Mouse (Mus musculus) ES-E14 (cell line): ENCODE data around the gene Npm3.

Experiments used
- CHD2 ChIP-seq: IDR thresholded peaks from 2 replicates; pipeline ENCODE4 v1.6.1; 2014; ENCODE audit warnings: mild to moderate bottlenecking, low read depth, low read length, inconsistent platforms
- HCFC1 ChIP-seq: IDR thresholded peaks from 2 replicates; pipeline ENCODE4 v1.6.1; 2012; ENCODE audit warnings: low read length, inconsistent platforms, borderline replicate concordance; ENCODE audit not compliant: insufficient read depth
- MAFK ChIP-seq: IDR thresholded peaks from 2 replicates; pipeline ENCODE4 v1.6.1; 2014; ENCODE audit warnings: mild to moderate bottlenecking, low read depth, low read length, inconsistent platforms; ENCODE audit not compliant: insufficient read depth
- ZNF384 ChIP-seq: IDR thresholded peaks from 2 replicates; pipeline ENCODE4 v1.6.1; 2012; ENCODE audit warnings: low read depth, low read length, inconsistent platforms

- TF ChIP-seq HCFC1 (no peak), CHD2 (no peak), MAFK (no peak), ZNF384 (no peak)
Measured at GRCm38 (mm10) chr19:45781676-45782075, 32.3 kb upstream of the Npm3 start.
